Mouse (Mus musculus): ENCODE data around the gene Gm42674. TPM values are rescaled to one million over a fixed set of nuclear protein-coding genes. Genes with fewer than 3 reads are reported as not detected.

Gm42674 gene
- polyA plus RNA-seq (2012; rRNA removed), result not detected in 2 replicates

- H3K4me1 ChIP-seq (ENCODE audit: control insufficient read depth, insufficient read depth, low read length), result peaks cover 6% of the 10 kb centered on the region
- no peak within 1 kb of the TSS for H3K4me3 ChIP-seq (ENCODE audit: insufficient read depth, low read length)
- no peak within 1 kb of the TSS for H3K27ac ChIP-seq (ENCODE audit: insufficient read depth, low read length)
- TF ChIP-seq POLR2A (IDR thresholded peaks at IDR 0.05; ENCODE audit: extremely low read depth, insufficient read depth, low read length), result no peak
- TF ChIP-seq CTCF (IDR thresholded peaks at IDR 0.05; ENCODE audit: extremely low read depth, insufficient read depth, low read length), result no peak
Observed at GRCm38 (mm10) chr3:90601486-90602110, at the start of gene Gm42674. Gene Gm42674 (plus strand): TSS chr3:90601904.

DNA sequence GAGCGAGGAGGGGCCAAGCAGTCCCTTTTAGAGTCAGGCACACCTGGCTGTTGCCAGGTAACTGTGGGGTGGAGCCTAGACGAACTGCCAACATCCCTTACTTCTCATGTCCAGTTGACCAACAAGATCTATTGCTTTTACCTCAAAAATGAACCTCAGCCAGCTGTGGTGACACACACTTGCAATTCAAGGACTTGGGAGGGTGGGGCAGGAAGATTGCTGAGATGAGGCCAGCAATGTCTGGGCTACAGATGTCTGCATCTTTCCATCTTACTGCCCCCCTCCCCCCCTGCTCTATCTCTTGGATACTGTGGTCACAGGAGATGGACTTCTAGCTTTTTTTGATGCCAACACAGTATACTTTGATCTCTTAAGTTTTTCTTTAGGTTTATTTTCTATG, 49.5 kb upstream of the Gm42674 start:
- Histone ChIP-seq H3K4me1 (ENCODE audit: control insufficient read depth, insufficient read depth, low read length) (no peaks in the 10 kb centered on the region), H3K27ac (ENCODE audit: insufficient read depth, low read length) (no peak overlapping the region), H3K4me3 (ENCODE audit: insufficient read depth, low read length) (no peak overlapping the region)
- TF ChIP-seq POLR2A (IDR thresholded peaks at IDR 0.05; ENCODE audit: extremely low read depth, insufficient read depth, low read length), result no peak
- no peak for TF ChIP-seq CTCF (IDR thresholded peaks at IDR 0.05; ENCODE audit: extremely low read depth, insufficient read depth, low read length)

DNA sequence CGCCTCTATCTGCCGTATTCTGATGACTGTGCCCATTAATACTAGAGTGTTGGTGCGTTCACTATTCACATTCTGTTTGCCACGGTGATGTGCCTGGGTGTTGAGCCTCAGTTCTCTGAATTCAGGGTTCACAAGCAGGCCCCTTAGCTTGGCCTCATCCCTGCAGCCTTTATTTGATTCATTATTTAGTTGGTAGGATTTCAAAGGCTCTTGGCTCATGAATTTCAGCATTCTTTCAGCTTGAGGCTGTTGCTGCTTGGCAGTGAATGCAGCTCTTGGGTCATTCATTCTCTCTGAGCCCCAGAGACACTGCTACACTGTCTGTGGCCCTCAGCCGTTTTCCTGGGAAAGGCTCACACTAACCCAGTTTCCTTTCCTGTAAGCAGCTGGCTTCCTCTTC, 45.8 kb upstream of the Gm42674 start:
- no peak overlapping the region for H3K27ac ChIP-seq (ENCODE audit: insufficient read depth, low read length)
- TF ChIP-seq POLR2A (IDR thresholded peaks at IDR 0.05; ENCODE audit: extremely low read depth, insufficient read depth, low read length) (no peak), CTCF (IDR thresholded peaks at IDR 0.05; ENCODE audit: extremely low read depth, insufficient read depth, low read length) (no peak)
- no peak overlapping the region for H3K4me3 ChIP-seq (ENCODE audit: insufficient read depth, low read length)
- no peaks in the 10 kb centered on the region for H3K4me1 ChIP-seq (ENCODE audit: control insufficient read depth, insufficient read depth, low read length)

- H3K27ac ChIP-seq (ENCODE audit: insufficient read depth, low read length), result no peak within 1 kb of the TSS
Observed at GRCm38 (mm10) chr3:90560008-90560628, 41.6 kb upstream of the Gm42674 start, which contains the start of gene S100a3. Gene S100a3 (plus strand): TSS chr3:90560578.

DNA sequence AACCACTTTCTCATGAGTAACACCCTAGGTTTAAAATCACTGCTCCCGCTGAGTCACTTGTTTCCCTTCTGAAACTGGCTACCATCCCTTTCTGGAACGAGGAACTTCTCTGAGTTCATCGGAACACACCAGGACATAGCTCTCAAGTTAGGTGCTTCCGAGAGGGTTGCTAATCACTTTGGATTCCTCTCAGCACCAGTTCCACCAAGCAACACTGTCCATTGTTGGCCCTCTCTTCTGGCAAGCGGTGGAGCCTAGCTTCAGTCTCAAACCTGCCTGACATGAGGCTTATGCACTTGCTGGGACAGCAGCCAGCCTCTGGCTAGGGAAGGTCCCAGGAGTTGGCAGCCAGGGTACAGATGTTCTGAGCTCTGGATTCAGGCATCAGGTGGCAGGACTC, 27.0 kb upstream of the Gm42674 start:
- Histone ChIP-seq H3K4me1 (ENCODE audit: control insufficient read depth, insufficient read depth, low read length) (peaks cover 3% of the 10 kb centered on the region; the same call in 1 of the 2 replicates), H3K4me3 (ENCODE audit: insufficient read depth, low read length) (no peak overlapping the region), H3K27ac (ENCODE audit: insufficient read depth, low read length) (no peak overlapping the region)
- no peak for TF ChIP-seq POLR2A (IDR thresholded peaks at IDR 0.05; ENCODE audit: extremely low read depth, insufficient read depth, low read length)
- no peak for TF ChIP-seq CTCF (IDR thresholded peaks at IDR 0.05; ENCODE audit: extremely low read depth, insufficient read depth, low read length)

More at GRCm38 (mm10) chr3:90560008-90560628, 41.6 kb upstream of the Gm42674 start, which contains the start of gene S100a3:
- Histone ChIP-seq H3K4me3 (ENCODE audit: insufficient read depth, low read length) (no peak within 1 kb of the TSS), H3K4me1 (ENCODE audit: control insufficient read depth, insufficient read depth, low read length) (no peaks in the 10 kb centered on the region)
- no peak for TF ChIP-seq POLR2A (IDR thresholded peaks at IDR 0.05; ENCODE audit: extremely low read depth, insufficient read depth, low read length)
- no peak for TF ChIP-seq CTCF (IDR thresholded peaks at IDR 0.05; ENCODE audit: extremely low read depth, insufficient read depth, low read length)

- TF ChIP-seq CTCF (IDR thresholded peaks at IDR 0.05; ENCODE audit: extremely low read depth, insufficient read depth, low read length) (no peak), POLR2A (IDR thresholded peaks at IDR 0.05; ENCODE audit: extremely low read depth, insufficient read depth, low read length) (no peak)
- no peak overlapping the region for H3K27ac ChIP-seq (ENCODE audit: insufficient read depth, low read length)
- no peak overlapping the region for H3K4me3 ChIP-seq (ENCODE audit: insufficient read depth, low read length)
- peaks cover 3% of the 10 kb centered on the region; the same call in 1 of the 2 replicates for H3K4me1 ChIP-seq (ENCODE audit: control insufficient read depth, insufficient read depth, low read length)
Observed at GRCm38 (mm10) chr3:90575320-90575719, 26.4 kb upstream of the Gm42674 start.

- H3K4me3 ChIP-seq (ENCODE audit: insufficient read depth, low read length), result no peak overlapping the region
- H3K4me1 ChIP-seq (ENCODE audit: control insufficient read depth, insufficient read depth, low read length), result peaks cover 3% of the 10 kb centered on the region; the same call in 1 of the 2 replicates
- TF ChIP-seq CTCF (IDR thresholded peaks at IDR 0.05; ENCODE audit: extremely low read depth, insufficient read depth, low read length), result no peak
- no peak for TF ChIP-seq POLR2A (IDR thresholded peaks at IDR 0.05; ENCODE audit: extremely low read depth, insufficient read depth, low read length)
- no peak overlapping the region for H3K27ac ChIP-seq (ENCODE audit: insufficient read depth, low read length)
Observed at GRCm38 (mm10) chr3:90576351-90577001, 25.2 kb upstream of the Gm42674 start.

DNA sequence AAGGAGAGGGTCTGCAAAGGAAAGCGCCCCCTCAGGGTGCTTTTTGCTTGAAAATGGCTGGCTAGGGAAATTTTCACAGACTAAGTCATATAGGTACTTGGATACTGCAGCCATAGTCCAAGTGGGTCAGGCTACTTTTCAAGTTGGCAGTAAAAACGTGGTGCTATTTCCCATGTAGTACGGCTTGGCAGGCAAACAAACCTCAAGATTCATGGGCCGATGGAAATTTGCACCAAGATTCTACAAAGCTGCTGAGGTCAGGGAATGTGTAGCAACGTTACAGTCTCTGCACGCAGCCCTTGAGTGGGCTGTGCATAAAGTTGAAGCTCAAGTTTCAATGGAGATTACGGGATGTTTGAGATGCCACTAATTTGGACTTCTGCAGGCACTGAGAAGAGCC, 22.3 kb upstream of the Gm42674 start:
- no peak for TF ChIP-seq CTCF (IDR thresholded peaks at IDR 0.05; ENCODE audit: extremely low read depth, insufficient read depth, low read length)
- no peak for TF ChIP-seq POLR2A (IDR thresholded peaks at IDR 0.05; ENCODE audit: extremely low read depth, insufficient read depth, low read length)
- Histone ChIP-seq H3K27ac (ENCODE audit: insufficient read depth, low read length) (no peak overlapping the region), H3K4me3 (ENCODE audit: insufficient read depth, low read length) (no peak overlapping the region), H3K4me1 (ENCODE audit: control insufficient read depth, insufficient read depth, low read length) (peaks cover 3% of the 10 kb centered on the region; the same call in 1 of the 2 replicates)

GRCm38 (mm10) chr3:90581141-90581540, 20.6 kb upstream of the Gm42674 start:
- no peak for TF ChIP-seq POLR2A (IDR thresholded peaks at IDR 0.05; ENCODE audit: extremely low read depth, insufficient read depth, low read length)
- TF ChIP-seq CTCF (IDR thresholded peaks at IDR 0.05; ENCODE audit: extremely low read depth, insufficient read depth, low read length), result no peak
- H3K4me3 ChIP-seq (ENCODE audit: insufficient read depth, low read length), result no peak overlapping the region
- H3K4me1 ChIP-seq (ENCODE audit: control insufficient read depth, insufficient read depth, low read length), result peaks cover under 1% of the 10 kb centered on the region; the same call in 1 of the 2 replicates
- no peak overlapping the region for H3K27ac ChIP-seq (ENCODE audit: insufficient read depth, low read length)

All from cortical plate, adult 2 months (tissue).